Comparison of ENCODE assay signal across 8 mouse cellular contexts in the genomic region with DNA sequence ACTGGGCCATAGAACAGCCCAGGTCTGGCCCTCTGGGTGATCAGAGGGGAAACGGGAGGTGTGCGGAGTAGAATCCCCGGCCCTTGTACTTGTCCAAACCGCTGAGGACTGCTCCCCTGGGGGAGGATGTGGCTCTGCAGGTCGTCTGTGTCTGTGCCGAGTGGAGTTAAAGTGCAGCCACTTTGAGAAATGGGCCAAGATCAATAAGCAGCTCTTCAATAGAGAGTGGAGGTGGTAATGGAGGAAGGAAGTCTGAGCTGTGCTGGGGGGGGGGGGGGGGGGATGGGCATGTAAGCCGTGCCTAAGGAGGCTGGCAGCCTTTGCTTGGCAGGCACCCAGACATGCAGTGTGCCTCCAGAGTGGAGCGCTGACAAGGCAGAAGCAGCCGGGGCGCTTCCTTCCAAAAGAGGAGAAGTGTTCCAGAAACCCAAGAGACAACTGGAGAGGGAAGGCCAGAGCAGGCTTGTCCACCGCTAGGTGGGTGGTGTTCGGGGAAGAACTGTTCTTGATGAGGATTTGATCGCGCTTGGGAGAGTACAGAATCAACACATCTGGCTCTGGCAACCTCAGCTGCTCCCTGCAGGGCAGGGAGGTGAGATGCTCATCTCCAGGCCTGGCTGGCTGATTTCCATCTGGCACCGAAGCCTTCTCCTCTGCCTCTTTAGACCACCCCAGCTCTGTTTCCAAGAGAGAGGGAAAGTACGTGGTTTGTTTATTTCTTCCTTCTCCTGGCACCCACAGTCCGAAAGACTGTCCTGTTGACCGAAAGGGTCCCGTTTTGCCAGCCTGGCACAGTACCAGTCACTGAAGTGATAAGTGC. TPM values are rescaled to one million over a fixed set of nuclear protein-coding genes. Genes with fewer than 3 reads are reported as not detected.
DNase-seq lines count a peak whose midpoint lies in the region; ATAC-seq and TF ChIP-seq lines count a peak whose summit lies in the region.

No protein-coding gene starts in this region.

- peak; percentile 24; the same call in 1 of the 2 replicates for ATAC-seq in megakaryocyte progenitor cell, adult 5-6 weeks (replicated peaks; ENCODE audit: poor library complexity)
- no peak for ATAC-seq in monocyte, adult 5-6 weeks (replicated peaks; ENCODE audit: insufficient number of reproducible peaks, low FRiP score, low TSS enrichment, poor library complexity, severe bottlenecking)

- peak; percentile 76 for DNase-seq in adrenal gland, postnatal 10 days
- DNase-seq in adrenal gland, postnatal 4 days (ENCODE audit: low spot score in 2 of 2): no peak
- DNase-seq in thymus, adult 2 months: peak; percentile 27
- no peak for DNase-seq in thymus, postnatal 0 days (ENCODE audit: low spot score)
- peak; percentile 59 for DNase-seq in heart, adult 8-10 months (ENCODE audit: low spot score)
- DNase-seq in layer of hippocampus, adult 18-20 months (ENCODE audit: low spot score in 2 of 2): peak; percentile 64 to 81

- TF ChIP-seq CTCF in thymus, adult 2 months (IDR thresholded peaks at IDR 0.05; ENCODE audit: borderline replicate concordance, control insufficient read depth, extremely low read depth, insufficient read depth, low read length, poor library complexity): no peak

- peaks cover 6% of the 10 kb centered on the region for H3K27me3 ChIP-seq in thymus, adult 2 months (ENCODE audit: control insufficient read depth, insufficient read depth, low read length)

- WGBS in thymus, adult 2 months: 22% methylated on average over 19 of the region's 19 CpGs

- peak overlapping the region; percentile 29; the same call in 1 of the 2 replicates for H3K27ac ChIP-seq in thymus, adult 2 months (ENCODE audit: control insufficient read depth, insufficient read depth, low read length)

- H3K4me3 ChIP-seq in thymus, adult 2 months (ENCODE audit: control insufficient read depth, insufficient read depth, low read length): no peak overlapping the region

- H3K36me3 ChIP-seq in thymus, adult 2 months (ENCODE audit: control insufficient read depth, insufficient read depth, low read length): no peaks in the 10 kb centered on the region

- H3K4me1 ChIP-seq in thymus, adult 2 months (replicated peaks; ENCODE audit: control insufficient read depth, insufficient read depth, low read length): peaks cover 27% of the 10 kb centered on the region

- TF ChIP-seq POLR2A in thymus, adult 2 months (IDR thresholded peaks at IDR 0.05; ENCODE audit: control insufficient read depth, extremely low read depth, insufficient read depth, low read length, poor library complexity): no peak

RNA-seq across cellular contexts. Expression of a gene that starts 3.0 kb away (rescaled TPM):
- 10 to 100 TPM; 23.0 to 32.7 TPM for total RNA-seq in adrenal gland, postnatal 10 days (2021)
- total RNA-seq in adrenal gland, postnatal 4 days (2021): 10 to 100 TPM; 25.3 to 30.8 TPM
- 14.7 and 16.2 TPM in 2 replicates for polyA plus RNA-seq in thymus, adult 2 months (2012; rRNA removed)
- 4.0 and 4.5 TPM in 2 replicates for polyA plus RNA-seq in thymus, postnatal 0 days (2015; fragmentation: Nextera tagmentation; extraction: Ambion mirVana)
- 10 to 100 TPM; 57.6 to 63.2 (median 58.0) TPM for total RNA-seq in heart, adult 8-10 months (2022)
- total RNA-seq in layer of hippocampus, adult 18-20 months (2021): 10 to 100 TPM; 13.4 to 13.6 TPM
- 0.17 and 0.42 TPM in 2 replicates for total RNA-seq in megakaryocyte progenitor cell, adult 5-6 weeks (2015)
- 0.03 and 0.04 TPM in 2 replicates for total RNA-seq in megakaryocyte progenitor cell, adult 5-6 weeks (2017)
- not detected in 3 replicates for total RNA-seq in monocyte, adult 5-6 weeks (2017)

RNA-seq across cellular contexts. Expression of a gene that starts 16.9 kb away (rescaled TPM):
- 10 to 100 TPM; 18.5 to 20.5 TPM for total RNA-seq in adrenal gland, postnatal 10 days (2021)
- total RNA-seq in adrenal gland, postnatal 4 days (2021): 10 to 100 TPM; 25.2 to 28.5 TPM
- 51.9 and 55.6 TPM in 2 replicates for polyA plus RNA-seq in thymus, adult 2 months (2012; rRNA removed)
- polyA plus RNA-seq in thymus, postnatal 0 days (2015; fragmentation: Nextera tagmentation; extraction: Ambion mirVana): 34.1 and 35.8 TPM in 2 replicates
- total RNA-seq in heart, adult 8-10 months (2022): 10 to 100 TPM; 11.3 to 14.0 (median 13.2) TPM
- 10 to 100 TPM in 1 of 2 experiments, 1 to 10 TPM in 1; 9.8 to 11.2 TPM for total RNA-seq in layer of hippocampus, adult 18-20 months (2021)
- 27.6 and 28.0 TPM in 2 replicates for total RNA-seq in megakaryocyte progenitor cell, adult 5-6 weeks (2015)
- total RNA-seq in megakaryocyte progenitor cell, adult 5-6 weeks (2017): 27.3 and 31.9 TPM in 2 replicates
- 19.0 to 30.5 TPM (median 26.8 TPM) in 3 replicates for total RNA-seq in monocyte, adult 5-6 weeks (2017)

RNA-seq across cellular contexts. Expression of a gene that starts 17.3 kb away (rescaled TPM):
- 10 to 100 TPM; 10.5 to 11.3 TPM for total RNA-seq in adrenal gland, postnatal 10 days (2021)
- 10 to 100 TPM; 15.9 to 16.7 TPM for total RNA-seq in adrenal gland, postnatal 4 days (2021)
- polyA plus RNA-seq in thymus, adult 2 months (2012; rRNA removed): 30.7 and 34.8 TPM in 2 replicates
- 6.6 and 6.7 TPM in 2 replicates for polyA plus RNA-seq in thymus, postnatal 0 days (2015; fragmentation: Nextera tagmentation; extraction: Ambion mirVana)
- 1 to 10 TPM; 7.4 to 9.5 (median 7.9) TPM for total RNA-seq in heart, adult 8-10 months (2022)
- total RNA-seq in layer of hippocampus, adult 18-20 months (2021): 10 to 100 TPM; 17.6 to 18.5 TPM
- total RNA-seq in megakaryocyte progenitor cell, adult 5-6 weeks (2015): 5.5 and 6.1 TPM in 2 replicates
- 2.1 and 2.6 TPM in 2 replicates for total RNA-seq in megakaryocyte progenitor cell, adult 5-6 weeks (2017)
- 3.3 to 4.7 TPM (median 4.3 TPM) in 3 replicates for total RNA-seq in monocyte, adult 5-6 weeks (2017)

RNA-seq across cellular contexts. Expression of a gene that starts 38.7 kb away (rescaled TPM):
- total RNA-seq in adrenal gland, postnatal 10 days (2021): not detected
- total RNA-seq in adrenal gland, postnatal 4 days (2021): not detected
- polyA plus RNA-seq in thymus, adult 2 months (2012; rRNA removed): 0.97 and 2.1 TPM in 2 replicates
- 2.7 and 2.8 TPM in 2 replicates for polyA plus RNA-seq in thymus, postnatal 0 days (2015; fragmentation: Nextera tagmentation; extraction: Ambion mirVana)
- total RNA-seq in heart, adult 8-10 months (2022): under 1 TPM in 1 of 4 experiments, not detected in 3; 0.57 TPM
- total RNA-seq in layer of hippocampus, adult 18-20 months (2021): under 1 TPM in 1 of 2 experiments, not detected in 1; 0.57 TPM
- total RNA-seq in megakaryocyte progenitor cell, adult 5-6 weeks (2015): not detected in 2 replicates
- 0.68 TPM in 1 of 2 replicates, not detected in the other for total RNA-seq in megakaryocyte progenitor cell, adult 5-6 weeks (2017)
- 2.5 TPM in 1 of 3 replicates, not detected in the others for total RNA-seq in monocyte, adult 5-6 weeks (2017)

RNA-seq across cellular contexts. Expression of a gene that starts 42.6 kb away (rescaled TPM):
- 1 to 10 TPM in 1 of 2 experiments, under 1 TPM in 1; 0.60 to 1.5 TPM for total RNA-seq in adrenal gland, postnatal 10 days (2021)
- 1 to 10 TPM; 2.1 to 2.3 TPM for total RNA-seq in adrenal gland, postnatal 4 days (2021)
- polyA plus RNA-seq in thymus, adult 2 months (2012; rRNA removed): 0.68 and 0.94 TPM in 2 replicates
- polyA plus RNA-seq in thymus, postnatal 0 days (2015; fragmentation: Nextera tagmentation; extraction: Ambion mirVana): 0.67 and 1.2 TPM in 2 replicates
- total RNA-seq in heart, adult 8-10 months (2022): under 1 TPM; 0.14 to 0.63 (median 0.52) TPM
- under 1 TPM; 0.76 to 0.79 TPM for total RNA-seq in layer of hippocampus, adult 18-20 months (2021)
- total RNA-seq in megakaryocyte progenitor cell, adult 5-6 weeks (2015): 6.3 and 9.3 TPM in 2 replicates
- total RNA-seq in megakaryocyte progenitor cell, adult 5-6 weeks (2017): 2.8 and 3.0 TPM in 2 replicates
- 0.11 TPM in 1 of 3 replicates, not detected in the others for total RNA-seq in monocyte, adult 5-6 weeks (2017)

Comparison
In these comparisons a context has a peak if more than half of its experiments do, and no peak if none do; other contexts are left out.
1. DNase-seq: peak in adrenal gland, postnatal 10 days (single experiment), thymus, adult 2 months (single experiment), heart, adult 8-10 months (single experiment) and layer of hippocampus, adult 18-20 months (2 of 2); none in adrenal gland, postnatal 4 days (0 of 2) and thymus, postnatal 0 days (single experiment).
2. RNA of a gene that starts 3.0 kb away (total RNA-seq): 57.6 to 63.2 TPM in heart, adult 8-10 months, 23.0 to 32.7 TPM in adrenal gland, postnatal 10 days, 25.3 to 30.8 TPM in adrenal gland, postnatal 4 days and 13.4 to 13.6 TPM in layer of hippocampus, adult 18-20 months; 0.03 to 0.42 TPM in megakaryocyte progenitor cell, adult 5-6 weeks and not detected in monocyte, adult 5-6 weeks; every median in the first group is over 10 times any median in the second.